Mouse (Mus musculus): ENCODE measurements around the gene Plekhm2.

Plekhm2 gene

GRCm38 (mm10) chr4:141598199-141598893 lies 66.4 kb downstream of the Plekhm2 start:
- no peaks in the 10 kb centered on the region for H3K36me3 ChIP-seq (ENCODE audit: control insufficient read depth, insufficient read depth, low read length, poor library complexity, severe bottlenecking)
- H3K27me3 ChIP-seq (ENCODE audit: control insufficient read depth, insufficient read depth, low read length, poor library complexity, severe bottlenecking): peaks cover 4% of the 10 kb centered on the region
- DNase-seq (ENCODE audit: low read depth, low spot score): no peak

- Histone ChIP-seq H3K27me3 (ENCODE audit: control insufficient read depth, insufficient read depth, low read length, poor library complexity, severe bottlenecking) (peaks cover 4% of the 10 kb centered on the region), H3K36me3 (ENCODE audit: control insufficient read depth, insufficient read depth, low read length, poor library complexity, severe bottlenecking) (no peaks in the 10 kb centered on the region)
- DNase-seq (ENCODE audit: low read depth, low spot score): no peak
Measured at GRCm38 (mm10) chr4:141596700-141597328, 67.9 kb downstream of the Plekhm2 start.

GRCm38 (mm10) chr4:141595605-141596268 lies 69.0 kb downstream of the Plekhm2 start:
- peaks cover 4% of the 10 kb centered on the region for H3K27me3 ChIP-seq (ENCODE audit: control insufficient read depth, insufficient read depth, low read length, poor library complexity, severe bottlenecking)
- peak; percentile 31 for DNase-seq (ENCODE audit: low read depth, low spot score)
- no peaks in the 10 kb centered on the region for H3K36me3 ChIP-seq (ENCODE audit: control insufficient read depth, insufficient read depth, low read length, poor library complexity, severe bottlenecking)

GRCm38 (mm10) chr4:141595138-141595537 lies 69.6 kb downstream of the Plekhm2 start:
- peaks cover 4% of the 10 kb centered on the region for H3K27me3 ChIP-seq (ENCODE audit: control insufficient read depth, insufficient read depth, low read length, poor library complexity, severe bottlenecking)
- DNase-seq (ENCODE audit: low read depth, low spot score): no peak
- H3K36me3 ChIP-seq (ENCODE audit: control insufficient read depth, insufficient read depth, low read length, poor library complexity, severe bottlenecking): no peaks in the 10 kb centered on the region

- DNase-seq (ENCODE audit: low read depth, low spot score): peak; percentile 68
- no peaks in the 10 kb centered on the region for H3K36me3 ChIP-seq (ENCODE audit: control insufficient read depth, insufficient read depth, low read length, poor library complexity, severe bottlenecking)
- H3K27me3 ChIP-seq (ENCODE audit: control insufficient read depth, insufficient read depth, low read length, poor library complexity, severe bottlenecking): no peaks in the 10 kb centered on the region; the same call in 1 of the 2 replicates
Measured at GRCm38 (mm10) chr4:141591547-141591946, 73.2 kb downstream of the Plekhm2 start.

- no peaks in the 10 kb centered on the region for H3K36me3 ChIP-seq (ENCODE audit: control insufficient read depth, insufficient read depth, low read length, poor library complexity, severe bottlenecking)
- DNase-seq (ENCODE audit: low read depth, low spot score): peak; percentile 61
- no peaks in the 10 kb centered on the region for H3K27me3 ChIP-seq (ENCODE audit: control insufficient read depth, insufficient read depth, low read length, poor library complexity, severe bottlenecking)
Measured at GRCm38 (mm10) chr4:141583919-141584318, 80.8 kb downstream of the Plekhm2 start.

- no peaks in the 10 kb centered on the region for H3K36me3 ChIP-seq (ENCODE audit: control insufficient read depth, insufficient read depth, low read length, poor library complexity, severe bottlenecking)
- DNase-seq (ENCODE audit: low read depth, low spot score): no peak
- no peaks in the 10 kb centered on the region for H3K27me3 ChIP-seq (ENCODE audit: control insufficient read depth, insufficient read depth, low read length, poor library complexity, severe bottlenecking)
Measured at GRCm38 (mm10) chr4:141581051-141581450, 83.6 kb downstream of the Plekhm2 start.

GRCm38 (mm10) chr4:141578833-141579232 lies 85.9 kb downstream of the Plekhm2 start:
- H3K27me3 ChIP-seq (ENCODE audit: control insufficient read depth, insufficient read depth, low read length, poor library complexity, severe bottlenecking): no peaks in the 10 kb centered on the region
- no peak for DNase-seq (ENCODE audit: low read depth, low spot score)
- no peaks in the 10 kb centered on the region for H3K36me3 ChIP-seq (ENCODE audit: control insufficient read depth, insufficient read depth, low read length, poor library complexity, severe bottlenecking)

- DNase-seq (ENCODE audit: low read depth, low spot score): peak; percentile 30
- no peaks in the 10 kb centered on the region for H3K36me3 ChIP-seq (ENCODE audit: control insufficient read depth, insufficient read depth, low read length, poor library complexity, severe bottlenecking)
- no peaks in the 10 kb centered on the region for H3K27me3 ChIP-seq (ENCODE audit: control insufficient read depth, insufficient read depth, low read length, poor library complexity, severe bottlenecking)
Measured at GRCm38 (mm10) chr4:141576877-141577276, 87.8 kb downstream of the Plekhm2 start.

GRCm38 (mm10) chr4:141576404-141576803 lies 88.3 kb downstream of the Plekhm2 start:
- no peak for DNase-seq (ENCODE audit: low read depth, low spot score)
- Histone ChIP-seq H3K36me3 (ENCODE audit: control insufficient read depth, insufficient read depth, low read length, poor library complexity, severe bottlenecking) (no peaks in the 10 kb centered on the region), H3K27me3 (ENCODE audit: control insufficient read depth, insufficient read depth, low read length, poor library complexity, severe bottlenecking) (no peaks in the 10 kb centered on the region)
